Mouse (Mus musculus) cortical plate, adult 2 months (tissue): ENCODE results near the gene Upf2.

Experiments used
- CTCF ChIP-seq: fragments of 200-500 bp; IDR thresholded peaks from 2 replicates; pipeline ENCODE4 v1.5.1; 2011; ENCODE audit warnings: mild to moderate bottlenecking, control low read depth, low read length; ENCODE audit not compliant: insufficient read depth; ENCODE audit errors: extremely low read depth
- POLR2A ChIP-seq: fragments of 200-500 bp; IDR thresholded peaks from 2 replicates; pipeline ENCODE4 v1.6.1; 2011; ENCODE audit warnings: mild to moderate bottlenecking, low read length, control low read depth; ENCODE audit not compliant: insufficient read depth; ENCODE audit errors: extremely low read depth

GRCm38 (mm10) chr2:5946876-5947275 is 4.4 kb upstream of the Upf2 start:
- TF ChIP-seq CTCF, result no peak
- TF ChIP-seq POLR2A, result no peak
